Mouse (Mus musculus): ENCODE measurements at regions not wholly inside any gene's neighbourhood (a gene's known extent, or its start where the extent isn't known, plus 50 kb on each side); places are given as distances from the start of the nearest gene placed in this dataset.
"Not testable (repeated sequence)": the region's sequence is repeated elsewhere in the genome, so short reads cannot be mapped to it uniquely, and the experiment has no call there.

DNA sequence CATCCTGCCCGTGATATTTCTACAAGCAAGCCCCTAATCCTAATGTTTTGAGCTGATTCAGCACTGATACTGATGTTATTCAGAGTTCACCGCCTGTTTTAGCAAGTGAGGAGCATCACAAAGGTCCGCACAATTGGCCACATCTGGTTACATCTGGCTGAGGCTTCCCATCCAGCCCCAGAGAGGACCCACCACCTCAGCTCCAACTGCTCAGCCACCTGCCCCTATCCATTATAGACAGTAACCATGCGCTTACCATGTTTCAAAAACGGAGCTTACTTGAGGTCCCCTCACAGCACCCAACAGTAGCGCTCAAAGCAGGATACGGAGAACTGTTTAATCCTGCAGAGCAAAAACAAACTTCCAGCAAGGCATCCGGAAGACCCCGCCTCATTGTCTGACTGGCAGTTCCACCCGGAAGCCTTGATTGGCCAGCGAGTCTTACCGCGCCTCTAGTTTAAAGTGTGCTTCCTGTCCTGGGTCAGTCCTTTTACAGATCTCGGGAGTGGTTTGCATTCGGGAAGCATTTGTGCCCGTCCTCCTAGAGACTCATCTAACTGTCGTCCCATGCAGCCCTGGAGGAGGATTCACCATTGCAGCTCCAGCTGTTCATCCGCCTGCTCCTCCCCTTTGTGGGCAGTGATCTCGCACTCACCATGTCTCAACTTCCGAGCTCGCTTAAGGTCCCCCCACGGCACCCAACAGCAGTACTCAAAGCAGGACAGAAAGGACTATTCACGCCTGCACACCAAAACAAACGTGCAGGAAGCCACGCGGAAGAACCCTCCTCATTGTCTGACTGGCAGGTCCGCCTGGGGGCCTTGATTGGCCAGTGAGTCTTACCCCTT, 69.9 kb upstream of the Zfp825 start:
- peak; percentile 72 to 76 for DNase-seq (ENCODE audit: low spot score in 2 of 2)

DNA sequence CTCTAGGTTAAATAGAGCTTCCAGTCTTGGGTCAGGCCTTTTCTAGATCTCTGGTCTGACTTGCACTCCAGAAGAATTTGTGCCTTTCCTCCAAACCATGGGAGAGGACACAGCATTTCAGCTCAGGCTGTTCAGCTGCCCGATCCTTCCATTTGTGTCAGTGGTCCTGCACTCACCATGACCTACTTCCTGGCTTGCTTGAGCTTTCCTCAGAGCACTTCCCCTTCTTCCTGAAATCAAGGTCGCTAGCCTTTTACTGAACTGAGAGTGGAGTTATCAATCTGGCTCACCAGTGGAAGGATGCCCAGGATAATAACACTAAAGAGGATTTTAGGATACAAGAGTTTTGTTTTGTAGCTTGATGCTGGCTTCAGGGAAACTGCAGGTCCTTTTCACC, 70.5 kb upstream of the Zfp825 start:
- not testable (repeated sequence) for DNase-seq (ENCODE audit: low spot score in 2 of 2)

DNA sequence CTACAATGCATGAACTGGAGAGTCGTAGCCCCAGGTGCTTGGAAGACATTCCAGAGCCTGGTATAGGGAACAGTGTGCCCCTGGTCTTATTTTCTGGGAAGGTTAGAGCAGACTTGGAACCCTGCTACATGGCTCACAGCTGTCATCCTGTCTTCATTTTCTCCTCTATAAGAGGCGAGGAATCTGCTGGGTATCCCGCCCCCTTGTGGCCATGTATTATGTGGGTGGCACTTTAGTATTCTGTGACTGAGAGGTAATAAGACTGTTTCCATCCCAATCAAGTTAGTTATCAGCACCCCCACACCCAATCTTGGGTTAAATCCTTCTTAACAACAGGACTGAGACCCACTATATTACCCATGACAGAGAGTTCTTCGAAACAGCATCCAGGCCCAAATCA, 69.4 kb upstream of the Erap1 start:
- DNase-seq (ENCODE audit: low spot score in 2 of 2): peak; percentile 10 to 20
